Mouse (Mus musculus) thymus, adult 2 months (tissue): Measurements from ENCODE around the gene Cyb5b. TPM values are rescaled to one million over a fixed set of nuclear protein-coding genes. Genes with fewer than 3 reads are reported as not detected.

ENCODE experiments used
- DNase-seq: peaks from one replicate; pipeline ENCODE4 v3.0.0; 2021
- H3K27ac ChIP-seq: fragments of 200-500 bp; 2 replicates; pipeline ENCODE4 v1.5.1; 2012; ENCODE audit warnings: low read length, control low read depth; ENCODE audit not compliant: control insufficient read depth, insufficient read depth
- H3K27me3 ChIP-seq: fragments of 200-500 bp; 2 replicates; pipeline ENCODE4 v1.6.1; 2012; ENCODE audit warnings: mild to moderate bottlenecking, low read length, moderate library complexity, mixed read lengths; ENCODE audit not compliant: control insufficient read depth, insufficient read depth
- H3K36me3 ChIP-seq: fragments of 200-500 bp; 2 replicates; pipeline ENCODE4 v1.6.1; 2012; ENCODE audit warnings: mild to moderate bottlenecking, low read length, moderate library complexity; ENCODE audit not compliant: control insufficient read depth, insufficient read depth
- H3K4me1 ChIP-seq: fragments of 200-500 bp; replicated peaks from 2 replicates; pipeline ENCODE4 v1.6.1; 2012; ENCODE audit warnings: low read length; ENCODE audit not compliant: control insufficient read depth, insufficient read depth
- H3K4me3 ChIP-seq: fragments of 200-500 bp; 2 replicates; pipeline ENCODE4 v1.5.1; 2012; ENCODE audit warnings: mild to moderate bottlenecking, low read length, control low read depth, moderate library complexity; ENCODE audit not compliant: control insufficient read depth, insufficient read depth
- CTCF ChIP-seq: fragments of 200-500 bp; IDR thresholded peaks from 2 replicates; pipeline ENCODE4 v1.5.1; 2012; ENCODE audit warnings: mild to moderate bottlenecking, control low read depth, low read length, moderate library complexity, borderline replicate concordance; ENCODE audit not compliant: control insufficient read depth, poor library complexity, insufficient read depth; ENCODE audit errors: extremely low read depth
- POLR2A ChIP-seq: fragments of 200-500 bp; IDR thresholded peaks from 2 replicates; pipeline ENCODE4 v1.6.1; 2012; ENCODE audit warnings: mild to moderate bottlenecking, low read length, control low read depth, moderate library complexity; ENCODE audit not compliant: control insufficient read depth, poor library complexity, insufficient read depth; ENCODE audit errors: extremely low read depth
- WGBS: fragments of 180-500 bp; shearing (Covaris S2); methylation state at CpG from one replicate; pipeline ENCODE4 v1.1.7; 2018; 5-methylcytosine and 5-hydroxymethylcytosine counted together
- polyA plus RNA-seq: library from polyadenylated mRNA; depleted of rRNA; stranded (reverse); fragments of >200 nt; gene quantifications from 2 replicates; pipeline ENCODE4 v1.2.3, GENCODE M21; 2012

The Cyb5b gene
- polyA plus RNA-seq, 1 experiment: 62.1 TPM

DNA sequence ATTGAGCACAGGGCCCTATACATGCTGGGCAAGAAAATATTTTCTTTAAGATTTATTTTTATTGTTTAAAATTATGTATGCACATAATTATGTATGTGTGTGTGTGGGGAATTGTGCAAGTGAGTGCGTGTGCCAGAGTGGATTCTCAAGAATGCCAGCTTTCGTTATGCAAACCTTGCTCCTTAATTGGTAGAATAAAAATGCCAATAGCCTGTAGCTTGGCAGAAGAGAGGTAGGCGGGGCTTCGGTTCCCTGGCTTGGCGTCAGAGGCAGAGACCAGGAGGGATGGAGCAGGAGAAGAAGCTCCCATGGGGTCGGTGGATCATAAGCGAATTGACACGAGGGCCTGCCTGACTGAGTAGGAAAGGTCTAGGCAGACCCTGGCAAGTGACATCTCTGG lies 42.2 kb downstream of the Cyb5b start:
- no peak for TF ChIP-seq POLR2A
- no peak for TF ChIP-seq CTCF
- no peaks in the 10 kb centered on the region for H3K27me3 ChIP-seq
- DNase-seq: no peak
- no peak overlapping the region for H3K27ac ChIP-seq
- H3K4me3 ChIP-seq: no peak overlapping the region
- no peaks in the 10 kb centered on the region for H3K4me1 ChIP-seq
- no peaks in the 10 kb centered on the region for H3K36me3 ChIP-seq
- 91% methylated on average over 8 of the region's 8 CpGs for WGBS

DNA sequence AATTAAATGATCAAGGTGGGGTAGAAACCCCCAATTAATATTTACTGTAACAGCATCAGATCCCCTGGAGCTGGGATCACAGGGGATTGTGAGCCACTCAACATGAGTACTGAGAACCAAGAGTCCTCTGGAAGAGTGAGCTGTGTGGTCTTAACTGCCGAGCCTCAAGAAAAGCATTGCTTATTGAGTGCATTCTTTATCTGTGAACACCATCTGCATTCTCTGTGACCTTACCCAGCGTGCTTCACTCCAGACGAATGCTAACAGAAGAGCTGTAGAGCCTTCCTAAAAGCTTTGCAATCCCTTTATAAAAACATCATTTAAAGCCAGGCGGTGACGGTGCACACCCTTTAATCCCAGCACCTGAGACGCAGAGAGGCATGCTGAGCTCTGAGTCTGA lies 42.9 kb downstream of the Cyb5b start:
- no peak for TF ChIP-seq POLR2A
- no peak for TF ChIP-seq CTCF
- WGBS: 87% methylated on average over 6 of the region's 6 CpGs
- DNase-seq: no peak
- Histone ChIP-seq H3K4me1 (no peaks in the 10 kb centered on the region), H3K27me3 (no peaks in the 10 kb centered on the region), H3K4me3 (no peak overlapping the region), H3K27ac (no peak overlapping the region), H3K36me3 (no peaks in the 10 kb centered on the region)

- 93% methylated on average over 14 of the region's 14 CpGs for WGBS
- Histone ChIP-seq H3K27me3 (no peaks in the 10 kb centered on the region), H3K4me1 (no peaks in the 10 kb centered on the region), H3K36me3 (no peaks in the 10 kb centered on the region), H3K4me3 (no peak overlapping the region), H3K27ac (no peak overlapping the region)
- DNase-seq: no peak
- TF ChIP-seq CTCF: no peak
Observed at GRCm38 (mm10) chr8:107194786-107195451, 44.5 kb downstream of the Cyb5b start.

- DNase-seq: no peak
- Histone ChIP-seq H3K27me3 (no peaks in the 10 kb centered on the region), H3K27ac (no peak overlapping the region), H3K36me3 (no peaks in the 10 kb centered on the region), H3K4me3 (no peak overlapping the region), H3K4me1 (no peaks in the 10 kb centered on the region)
- TF ChIP-seq CTCF (no peak), POLR2A (no peak)
- WGBS: 91% methylated on average over 24 of the region's 24 CpGs
Observed at GRCm38 (mm10) chr8:107197901-107198826, 47.7 kb downstream of the Cyb5b start.

DNA sequence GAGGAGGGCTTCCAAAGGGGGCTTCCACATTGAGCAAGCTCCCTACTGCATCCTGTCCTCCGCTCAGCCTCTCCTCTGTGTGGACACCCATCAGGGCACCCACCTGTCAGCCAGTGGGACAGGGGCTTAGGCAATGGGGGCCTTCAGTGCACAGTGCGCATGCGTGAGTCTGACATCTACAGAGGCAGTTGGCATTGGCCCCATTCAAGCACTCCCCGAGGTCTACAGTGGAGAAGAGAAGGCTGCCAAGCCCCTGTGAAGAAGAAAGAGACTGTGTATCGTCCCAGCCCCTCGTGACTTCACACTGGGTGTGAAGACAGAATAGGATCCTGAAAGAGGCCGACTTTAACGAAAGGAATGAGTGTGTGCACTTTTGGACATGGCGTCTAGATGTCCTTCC lies 54.7 kb downstream of the Cyb5b start:
- no peaks in the 10 kb centered on the region for H3K4me1 ChIP-seq
- 94% methylated on average over 9 of the region's 9 CpGs for WGBS
- no peaks in the 10 kb centered on the region for H3K36me3 ChIP-seq
- H3K27ac ChIP-seq: no peak overlapping the region
- no peak for TF ChIP-seq CTCF
- no peak for TF ChIP-seq POLR2A
- no peak for DNase-seq
- no peak overlapping the region for H3K4me3 ChIP-seq
- no peaks in the 10 kb centered on the region for H3K27me3 ChIP-seq

GRCm38 (mm10) chr8:107205701-107206561 lies 55.5 kb downstream of the Cyb5b start:
- no peaks in the 10 kb centered on the region for H3K4me1 ChIP-seq
- no peaks in the 10 kb centered on the region for H3K27me3 ChIP-seq
- WGBS: 85% methylated on average over 23 of the region's 23 CpGs
- TF ChIP-seq POLR2A (no peak), CTCF (no peak)
- no peaks in the 10 kb centered on the region for H3K36me3 ChIP-seq
- no peak overlapping the region for H3K27ac ChIP-seq
- no peak overlapping the region for H3K4me3 ChIP-seq
- DNase-seq: no peak
